Mouse (Mus musculus): ENCODE measurements around the gene Mup1. TPM values are rescaled to one million over a fixed set of nuclear protein-coding genes. Genes with fewer than 3 reads are reported as not detected.
"Not testable (repeated sequence)": the region's sequence is repeated elsewhere in the genome, so short reads cannot be mapped to it uniquely, and the experiment has no call there.

Mup1 gene
- not detected in 2 replicates for polyA plus RNA-seq (2015; fragmentation: Nextera tagmentation; extraction: Ambion mirVana)

- H3K4me2 ChIP-seq: not testable (repeated sequence)
Observed at GRCm38 (mm10) chr4:60501860-60502259, at the start of gene Mup1. Mup1 (minus strand) TSS chr4:60501960.

More at GRCm38 (mm10) chr4:60501860-60502259, at the start of gene Mup1:
- not testable (repeated sequence) for ATAC-seq (ENCODE audit: borderline replicate concordance, extremely low read depth, low FRiP score, low TSS enrichment); H3K9ac ChIP-seq; H3K36me3 ChIP-seq; H3K4me3 ChIP-seq; H3K9me3 ChIP-seq; H3K27ac ChIP-seq; H3K4me1 ChIP-seq; H3K27me3 ChIP-seq
- 80% methylated on average over 2 of the region's 4 CpGs for WGBS

Other genes with a start within 250 kb of the Mup1 start
- gene Mup9, start 80.0 kb downstream of the Mup1 start, polyA plus RNA-seq (2015; fragmentation: Nextera tagmentation; extraction: Ambion mirVana): not detected in 2 replicates
- not detected in 2 replicates for gene Mup10, start 80.2 kb upstream of the Mup1 start, polyA plus RNA-seq (2015; fragmentation: Nextera tagmentation; extraction: Ambion mirVana)
- not detected in 2 replicates for gene Mup11, start 160.5 kb upstream of the Mup1 start, polyA plus RNA-seq (2015; fragmentation: Nextera tagmentation; extraction: Ambion mirVana)
- not detected in 2 replicates for gene Mup12, start 239.4 kb upstream of the Mup1 start, polyA plus RNA-seq (2015; fragmentation: Nextera tagmentation; extraction: Ambion mirVana)